ENCODE assay signal across 8 mouse cellular contexts in the genomic region with DNA sequence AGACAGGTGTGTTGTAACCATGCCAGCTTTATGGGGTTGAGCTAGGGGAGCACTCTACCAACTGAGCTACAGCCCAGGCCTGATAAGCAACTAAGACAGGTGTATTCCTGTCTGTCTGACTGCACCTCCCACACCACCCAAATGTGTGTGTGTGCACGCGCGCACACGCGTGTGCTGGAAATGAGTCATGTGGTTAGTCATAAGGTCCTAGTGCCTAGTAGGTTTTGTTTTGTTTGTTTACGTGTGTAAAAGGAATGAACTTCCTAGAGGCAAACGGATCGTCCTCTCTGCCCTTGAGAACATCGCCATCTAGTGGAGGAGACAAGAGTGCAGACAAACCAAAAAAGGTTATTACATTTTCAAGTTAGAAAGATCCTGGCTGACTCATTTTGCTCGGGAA. TPM values are rescaled to one million over a fixed set of nuclear protein-coding genes. Genes with fewer than 3 reads are reported as not detected.
DNase-seq lines count a peak whose midpoint lies in the region; ATAC-seq and TF ChIP-seq lines count a peak whose summit lies in the region.

No protein-coding gene starts in this region.

- WGBS in heart, embryonic 16.5 days = 9% methylated on average over 10 of the region's 10 CpGs
- 16% methylated on average over 10 of the region's 10 CpGs for WGBS in limb, embryonic 11.5 days
- WGBS in midbrain, embryonic 11.5 days = 18% methylated on average over 10 of the region's 10 CpGs

- H3K9ac ChIP-seq in ES-Bruce4 (ENCODE audit: low read depth, poor library complexity, severe bottlenecking) = no peak overlapping the region
- 0 out of 2 replicates have a peak overlapping the region, but pooled peaks have one; percentile 37 for H3K9ac ChIP-seq in heart, embryonic 16.5 days (ENCODE audit: low read length)
- H3K9ac ChIP-seq in limb, embryonic 11.5 days (ENCODE audit: low read length) = no peak overlapping the region
- H3K9ac ChIP-seq in midbrain, embryonic 11.5 days (ENCODE audit: low read length) = no peak overlapping the region

- H3K4me3 ChIP-seq in ES-Bruce4 (ENCODE audit: low read depth, low read length) = 0 out of 2 replicates have a peak overlapping the region, but pooled peaks have one; percentile 11
- H3K4me3 ChIP-seq in heart, embryonic 16.5 days (ENCODE audit: low read length) = peak overlapping the region; percentile 19; the same call in 1 of the 2 replicates
- H3K4me3 ChIP-seq in limb, embryonic 11.5 days (ENCODE audit: low read depth, low read length) = no peak overlapping the region
- no peak overlapping the region for H3K4me3 ChIP-seq in midbrain, embryonic 11.5 days (ENCODE audit: low read depth, low read length)

- no peaks in the 10 kb centered on the region for H3K9me3 ChIP-seq in ES-Bruce4 (replicated peaks; ENCODE audit: control insufficient read depth, insufficient read depth, low read length, poor library complexity, severe bottlenecking)
- H3K9me3 ChIP-seq in heart, embryonic 16.5 days (replicated peaks; ENCODE audit: control insufficient read depth, low read length) = no peaks in the 10 kb centered on the region
- H3K9me3 ChIP-seq in limb, embryonic 11.5 days (ENCODE audit: control insufficient read depth, low read length) = no peaks in the 10 kb centered on the region
- H3K9me3 ChIP-seq in midbrain, embryonic 11.5 days (ENCODE audit: control insufficient read depth, low read length) = no peaks in the 10 kb centered on the region

- TF ChIP-seq EP300 in ES-Bruce4 (IDR thresholded peaks at IDR 0.05; ENCODE audit: insufficient read depth, low read depth, low read length) = no peak

- 0 out of 2 replicates have a peak, but pooled peaks have one; percentile 41 for ATAC-seq in heart, embryonic 16.5 days (replicated peaks; ENCODE audit: extremely low read depth, insufficient read depth, low FRiP score)
- no peak; the same call in 1 of the 2 replicates for ATAC-seq in limb, embryonic 11.5 days (ENCODE audit: insufficient number of reproducible peaks, low FRiP score, low TSS enrichment, low read depth)
- peak; percentile 70 for ATAC-seq in midbrain, embryonic 11.5 days (ENCODE audit: low FRiP score)

- no peaks in the 10 kb centered on the region for H3K27me3 ChIP-seq in ES-Bruce4 (ENCODE audit: control insufficient read depth, insufficient read depth, low read length, poor library complexity, severe bottlenecking)
- no peaks in the 10 kb centered on the region for H3K27me3 ChIP-seq in heart, embryonic 16.5 days (ENCODE audit: control insufficient read depth, insufficient read depth, low read length)
- no peaks in the 10 kb centered on the region for H3K27me3 ChIP-seq in limb, embryonic 11.5 days (ENCODE audit: control insufficient read depth, insufficient read depth, low read length)
- no peaks in the 10 kb centered on the region for H3K27me3 ChIP-seq in midbrain, embryonic 11.5 days (ENCODE audit: control insufficient read depth, insufficient read depth, low read length)

- peak; percentile 17 for DNase-seq in cerebellum, adult 8-10 months
- no peak for DNase-seq in cerebellum, adult 11-12 months
- DNase-seq in embryo, embryonic 11 days = peak; percentile 77
- DNase-seq in limb, embryonic 11.5 days (ENCODE audit: low spot score) = peak; percentile 57
- DNase-seq in midbrain, embryonic 11.5 days (ENCODE audit: low spot score, missing footprints) = peak; percentile 90
- peak; percentile 23 for DNase-seq in yolk sac, embryonic 10.5 days (ENCODE audit: low spot score)

- TF ChIP-seq POLR2A in ES-Bruce4 (IDR thresholded peaks at IDR 0.05; ENCODE audit: insufficient read depth, low read length) = no peak

- no peak overlapping the region for H3K27ac ChIP-seq in ES-Bruce4 (ENCODE audit: insufficient read depth, low read length)
- no peak overlapping the region for H3K27ac ChIP-seq in heart, embryonic 16.5 days (ENCODE audit: low read length)
- H3K27ac ChIP-seq in limb, embryonic 11.5 days (replicated peaks; ENCODE audit: low read depth, low read length) = no peak overlapping the region
- H3K27ac ChIP-seq in midbrain, embryonic 11.5 days (ENCODE audit: low read depth, low read length) = no peak overlapping the region

- H3K4me1 ChIP-seq in ES-Bruce4 (ENCODE audit: control insufficient read depth, insufficient read depth, low read length) = peaks cover 4% of the 10 kb centered on the region
- peaks cover 2% of the 10 kb centered on the region; the same call in 1 of the 2 replicates for H3K4me1 ChIP-seq in heart, embryonic 16.5 days (ENCODE audit: control insufficient read depth, insufficient read depth, low read length)
- no peaks in the 10 kb centered on the region for H3K4me1 ChIP-seq in limb, embryonic 11.5 days (ENCODE audit: control insufficient read depth, insufficient read depth, low read length)
- no peaks in the 10 kb centered on the region for H3K4me1 ChIP-seq in midbrain, embryonic 11.5 days (ENCODE audit: control insufficient read depth, insufficient read depth, low read length)

- H3K4me2 ChIP-seq in heart, embryonic 16.5 days (ENCODE audit: low read depth, low read length) = peak overlapping the region; percentile 48
- H3K4me2 ChIP-seq in limb, embryonic 11.5 days (ENCODE audit: low read depth, severe bottlenecking) = no peak overlapping the region
- no peak overlapping the region for H3K4me2 ChIP-seq in midbrain, embryonic 11.5 days

- no peaks in the 10 kb centered on the region for H3K36me3 ChIP-seq in ES-Bruce4 (ENCODE audit: control insufficient read depth, insufficient read depth, low read length, poor library complexity, severe bottlenecking)
- H3K36me3 ChIP-seq in heart, embryonic 16.5 days (ENCODE audit: control insufficient read depth, insufficient read depth) = no peaks in the 10 kb centered on the region
- no peaks in the 10 kb centered on the region for H3K36me3 ChIP-seq in limb, embryonic 11.5 days (ENCODE audit: control insufficient read depth, insufficient read depth, low read length)
- no peaks in the 10 kb centered on the region for H3K36me3 ChIP-seq in midbrain, embryonic 11.5 days (ENCODE audit: control insufficient read depth, insufficient read depth, low read length)

- TF ChIP-seq CTCF in ES-Bruce4 (IDR thresholded peaks at IDR 0.05; ENCODE audit: low read depth, low read length) = peak; percentile 19

RNA-seq across cellular contexts. Expression of gene Rab3gap2, which starts 10.4 kb away (rescaled TPM):
- polyA plus RNA-seq in ES-Bruce4 (2011; ENCODE audit: insufficient read depth, insufficient read length, low read depth, missing spikeins) = 32.8 and 35.0 TPM in 2 replicates
- polyA plus RNA-seq in heart, embryonic 16.5 days (2015; fragmentation: Nextera tagmentation; extraction: Ambion mirVana) = 16.6 and 17.2 TPM in 2 replicates
- 22.0 and 25.0 TPM in 2 replicates for polyA plus RNA-seq in limb, embryonic 11.5 days (2014; fragmentation: Nextera tagmentation; extraction: Ambion mirVana)
- polyA plus RNA-seq in midbrain, embryonic 11.5 days (2014; fragmentation: Nextera tagmentation; extraction: Ambion mirVana) = 21.0 and 22.3 TPM in 2 replicates

Comparison
In these comparisons a context has a peak if more than half of its experiments do, and no peak if none do; other contexts are left out.
1. H3K4me3 ChIP-seq: peak in ES-Bruce4 (single experiment) and heart, embryonic 16.5 days (single experiment); none in limb, embryonic 11.5 days (single experiment) and midbrain, embryonic 11.5 days (single experiment).